Mouse (Mus musculus): ENCODE data around the gene Pdcd11. TPM values are rescaled to one million over a fixed set of nuclear protein-coding genes. Genes with fewer than 3 reads are reported as not detected.
A peak's percentile ranks its signal among the peaks of the same experiment; 100 is the strongest.

Pdcd11 gene
- total and polyA plus RNA-seq, 2 experiments from 2014 or later: 4.0 to 7.7 TPM

- Histone ChIP-seq H3K4me1 (ENCODE audit: control insufficient read depth, insufficient read depth) (0 out of 2 replicates have a peak, but pooled peaks cover 10% of the 10 kb centered on the region), H3K4me2 (ENCODE audit: low read depth, low read length) (no peak overlapping the region), H3K9me3 (replicated peaks; ENCODE audit: control insufficient read depth, low read length) (no peaks in the 10 kb centered on the region), H3K9ac (replicated peaks; ENCODE audit: low read depth, low read length) (no peak overlapping the region), H3K36me3 (replicated peaks; ENCODE audit: control insufficient read depth, insufficient read depth, low read length) (peaks cover 5% of the 10 kb centered on the region; the same call in 1 of the 2 replicates), H3K27ac (ENCODE audit: low read depth) (no peak overlapping the region), H3K27me3 (ENCODE audit: control insufficient read depth, insufficient read depth, low read length) (no peaks in the 10 kb centered on the region), H3K4me3 (ENCODE audit: low read depth, low read length) (no peak overlapping the region)
- WGBS: 87% methylated on average over 3 of the region's 3 CpGs
- DNase-seq (ENCODE audit: low spot score): no peak
- ATAC-seq (ENCODE audit: insufficient read depth, low read depth): no peak
- TF ChIP-seq EP300 (IDR thresholded peaks at IDR 0.05; ENCODE audit: low read depth) (no peak), CTCF (IDR thresholded peaks at IDR 0.05; ENCODE audit: low read depth) (no peak)
Observed at GRCm38 (mm10) chr19:47065860-47066259, 24.7 kb upstream of the Pdcd11 start.

- Histone ChIP-seq H3K4me3 (ENCODE audit: low read depth, low read length) (peak within 1 kb of the TSS; percentile 100), H3K9me3 (replicated peaks; ENCODE audit: control insufficient read depth, low read length) (no peaks in the 10 kb centered on the region), H3K27me3 (ENCODE audit: control insufficient read depth, insufficient read depth, low read length) (no peaks in the 10 kb centered on the region), H3K27ac (ENCODE audit: low read depth) (peak within 1 kb of the TSS; percentile 91), H3K36me3 (replicated peaks; ENCODE audit: control insufficient read depth, insufficient read depth, low read length) (peaks cover 19% of the 10 kb centered on the region), H3K4me1 (ENCODE audit: control insufficient read depth, insufficient read depth) (0 out of 2 replicates have a peak, but pooled peaks cover 10% of the 10 kb centered on the region), H3K9ac (replicated peaks; ENCODE audit: low read depth, low read length) (peak within 1 kb of the TSS; percentile 98), H3K4me2 (ENCODE audit: low read depth, low read length) (peak within 1 kb of the TSS; percentile 80)
- ATAC-seq (ENCODE audit: insufficient read depth, low read depth): peak; percentile 77
- peak; percentile 97 for DNase-seq (ENCODE audit: low spot score)
- TF ChIP-seq EP300 (IDR thresholded peaks at IDR 0.05; ENCODE audit: low read depth) (no peak), CTCF (IDR thresholded peaks at IDR 0.05; ENCODE audit: low read depth) (peak; percentile 10; the same call in 1 of the 2 replicates)
- WGBS: 9% methylated on average over 49 of the region's 49 CpGs
Observed at GRCm38 (mm10) chr19:47067096-47067882, 23.3 kb upstream of the Pdcd11 start, which contains the start of gene Taf5. TSS of gene Taf5 (plus strand) at chr19:47067746.

GRCm38 (mm10) chr19:47067924-47068611 is 22.5 kb upstream of the Pdcd11 start:
- Histone ChIP-seq H3K4me3 (ENCODE audit: low read depth, low read length) (peak overlapping the region; percentile 100), H3K27me3 (ENCODE audit: control insufficient read depth, insufficient read depth, low read length) (no peaks in the 10 kb centered on the region), H3K27ac (ENCODE audit: low read depth) (peak overlapping the region; percentile 91), H3K9me3 (replicated peaks; ENCODE audit: control insufficient read depth, low read length) (no peaks in the 10 kb centered on the region), H3K9ac (replicated peaks; ENCODE audit: low read depth, low read length) (peak overlapping the region; percentile 98), H3K4me2 (ENCODE audit: low read depth, low read length) (peak overlapping the region; percentile 80), H3K36me3 (replicated peaks; ENCODE audit: control insufficient read depth, insufficient read depth, low read length) (peaks cover 26% of the 10 kb centered on the region), H3K4me1 (ENCODE audit: control insufficient read depth, insufficient read depth) (0 out of 2 replicates have a peak, but pooled peaks cover 10% of the 10 kb centered on the region)
- peak; percentile 96 for ATAC-seq (ENCODE audit: insufficient read depth, low read depth)
- WGBS: under 1% methylated on average over 37 of the region's 72 CpGs
- no peak for TF ChIP-seq CTCF (IDR thresholded peaks at IDR 0.05; ENCODE audit: low read depth)
- no peak for TF ChIP-seq EP300 (IDR thresholded peaks at IDR 0.05; ENCODE audit: low read depth)
- DNase-seq (ENCODE audit: low spot score): peak; percentile 90

GRCm38 (mm10) chr19:47088226-47088625 is 2.3 kb upstream of the Pdcd11 start:
- H3K4me1 ChIP-seq (ENCODE audit: control insufficient read depth, insufficient read depth): peaks cover 25% of the 10 kb centered on the region
- H3K4me3 ChIP-seq (ENCODE audit: low read depth, low read length): peak overlapping the region; percentile 96
- H3K4me2 ChIP-seq (ENCODE audit: low read depth, low read length): peak overlapping the region; percentile 92
- no peaks in the 10 kb centered on the region for H3K27me3 ChIP-seq (ENCODE audit: control insufficient read depth, insufficient read depth, low read length)
- no peak for TF ChIP-seq CTCF (IDR thresholded peaks at IDR 0.05; ENCODE audit: low read depth)
- DNase-seq (ENCODE audit: low spot score) (no peak), ATAC-seq (ENCODE audit: insufficient read depth, low read depth) (no peak)
- 46% methylated on average over 3 of the region's 3 CpGs for WGBS
- peaks cover 46% of the 10 kb centered on the region for H3K36me3 ChIP-seq (replicated peaks; ENCODE audit: control insufficient read depth, insufficient read depth, low read length)
- no peaks in the 10 kb centered on the region for H3K9me3 ChIP-seq (replicated peaks; ENCODE audit: control insufficient read depth, low read length)
- H3K27ac ChIP-seq (ENCODE audit: low read depth): no peak overlapping the region
- peak overlapping the region; percentile 17; the same call in 1 of the 2 replicates for H3K9ac ChIP-seq (replicated peaks; ENCODE audit: low read depth, low read length)

GRCm38 (mm10) chr19:47089718-47090525 is 646 bp upstream of the Pdcd11 start:
- peaks cover 25% of the 10 kb centered on the region for H3K4me1 ChIP-seq (ENCODE audit: control insufficient read depth, insufficient read depth)
- no peaks in the 10 kb centered on the region for H3K27me3 ChIP-seq (ENCODE audit: control insufficient read depth, insufficient read depth, low read length)
- ATAC-seq (ENCODE audit: insufficient read depth, low read depth) (peak; percentile 64), DNase-seq (ENCODE audit: low spot score) (peak; percentile 30)
- peak overlapping the region; percentile 92 for H3K4me2 ChIP-seq (ENCODE audit: low read depth, low read length)
- H3K27ac ChIP-seq (ENCODE audit: low read depth): peak overlapping the region; percentile 95
- no peak for TF ChIP-seq EP300 (IDR thresholded peaks at IDR 0.05; ENCODE audit: low read depth)
- no peak for TF ChIP-seq CTCF (IDR thresholded peaks at IDR 0.05; ENCODE audit: low read depth)
- H3K9ac ChIP-seq (replicated peaks; ENCODE audit: low read depth, low read length): peak overlapping the region; percentile 98
- no peaks in the 10 kb centered on the region for H3K9me3 ChIP-seq (replicated peaks; ENCODE audit: control insufficient read depth, low read length)
- peaks cover 44% of the 10 kb centered on the region for H3K36me3 ChIP-seq (replicated peaks; ENCODE audit: control insufficient read depth, insufficient read depth, low read length)
- WGBS: under 1% methylated on average over 36 of the region's 36 CpGs
- H3K4me3 ChIP-seq (ENCODE audit: low read depth, low read length): peak overlapping the region; percentile 96

Measured in heart, postnatal 0 days (tissue).